Mouse (Mus musculus) cortical plate, adult 2 months (tissue): ENCODE measurements at regions not wholly inside any gene's neighbourhood (a gene's known extent, or its start where the extent isn't known, plus 50 kb on each side); places are given as distances from the start of the nearest gene placed in this dataset.

Experiments
- H3K27ac ChIP-seq: fragments of 200-500 bp; 2 replicates; pipeline ENCODE4 v1.5.1; 2012; ENCODE audit warnings: low read length, control low read depth, inconsistent platforms; ENCODE audit not compliant: insufficient read depth
- H3K4me1 ChIP-seq: fragments of 200-500 bp; 2 replicates; pipeline ENCODE4 v1.6.1; 2011; ENCODE audit warnings: low read length; ENCODE audit not compliant: control insufficient read depth, insufficient read depth
- H3K4me3 ChIP-seq: fragments of 200-500 bp; 2 replicates; pipeline ENCODE4 v1.5.1; 2011; ENCODE audit warnings: mild to moderate bottlenecking, low read length, control low read depth; ENCODE audit not compliant: insufficient read depth
- CTCF ChIP-seq: fragments of 200-500 bp; IDR thresholded peaks from 2 replicates; pipeline ENCODE4 v1.5.1; 2011; ENCODE audit warnings: mild to moderate bottlenecking, control low read depth, low read length; ENCODE audit not compliant: insufficient read depth; ENCODE audit errors: extremely low read depth
- POLR2A ChIP-seq: fragments of 200-500 bp; IDR thresholded peaks from 2 replicates; pipeline ENCODE4 v1.6.1; 2011; ENCODE audit warnings: mild to moderate bottlenecking, low read length, control low read depth; ENCODE audit not compliant: insufficient read depth; ENCODE audit errors: extremely low read depth

- TF ChIP-seq CTCF (no peak), POLR2A (no peak)
- H3K4me3 ChIP-seq, result no peak overlapping the region
- no peaks in the 10 kb centered on the region for H3K4me1 ChIP-seq
- H3K27ac ChIP-seq, result no peak overlapping the region
Observed at GRCm38 (mm10) chr4:131083405-131083804, 139.2 kb downstream of the Matn1 start.

GRCm38 (mm10) chr4:131097421-131097820, 153.2 kb downstream of the Matn1 start:
- Histone ChIP-seq H3K4me1 (no peaks in the 10 kb centered on the region), H3K4me3 (no peak overlapping the region), H3K27ac (no peak overlapping the region)
- no peak for TF ChIP-seq POLR2A
- TF ChIP-seq CTCF, result no peak

- TF ChIP-seq CTCF, result no peak
- TF ChIP-seq POLR2A, result no peak
- Histone ChIP-seq H3K4me1 (no peaks in the 10 kb centered on the region), H3K27ac (no peak overlapping the region), H3K4me3 (no peak overlapping the region)
Observed at GRCm38 (mm10) chr4:131100093-131100795, 156.1 kb downstream of the Matn1 start.

- Histone ChIP-seq H3K4me3 (no peak overlapping the region), H3K4me1 (no peaks in the 10 kb centered on the region)
- TF ChIP-seq CTCF, result no peak
- TF ChIP-seq POLR2A, result no peak
Observed at GRCm38 (mm10) chr4:131100796-131101156, 156.6 kb downstream of the Matn1 start.

GRCm38 (mm10) chr4:131102163-131102562, 158.0 kb downstream of the Matn1 start:
- Histone ChIP-seq H3K4me1 (no peaks in the 10 kb centered on the region), H3K4me3 (no peak overlapping the region), H3K27ac (no peak overlapping the region)
- TF ChIP-seq CTCF, result no peak
- TF ChIP-seq POLR2A, result no peak

More at GRCm38 (mm10) chr4:131100796-131101156, 156.6 kb downstream of the Matn1 start:
- H3K27ac ChIP-seq, result no peak overlapping the region

GRCm38 (mm10) chr4:131107127-131107857, 163.1 kb downstream of the Matn1 start:
- H3K27ac ChIP-seq, result no peak overlapping the region
- no peaks in the 10 kb centered on the region for H3K4me1 ChIP-seq
- H3K4me3 ChIP-seq, result no peak overlapping the region
- TF ChIP-seq CTCF, result peak; percentile 59
- TF ChIP-seq POLR2A, result no peak

GRCm38 (mm10) chr4:131112536-131112935, 168.4 kb downstream of the Matn1 start:
- Histone ChIP-seq H3K27ac (no peak overlapping the region), H3K4me1 (0 out of 2 replicates have a peak, but pooled peaks cover 2% of the 10 kb centered on the region), H3K4me3 (no peak overlapping the region)
- TF ChIP-seq CTCF (no peak), POLR2A (no peak)

- 0 out of 2 replicates have a peak, but pooled peaks cover 2% of the 10 kb centered on the region for H3K4me1 ChIP-seq
- TF ChIP-seq POLR2A (no peak), CTCF (no peak)
- H3K27ac ChIP-seq, result no peak overlapping the region
- no peak overlapping the region for H3K4me3 ChIP-seq
Observed at GRCm38 (mm10) chr4:131113727-131114303, 169.6 kb downstream of the Matn1 start.

GRCm38 (mm10) chr4:131115247-131115646, 171.1 kb downstream of the Matn1 start:
- H3K27ac ChIP-seq, result no peak overlapping the region
- no peak overlapping the region for H3K4me3 ChIP-seq
- TF ChIP-seq POLR2A (no peak), CTCF (no peak)
- 0 out of 2 replicates have a peak, but pooled peaks cover 2% of the 10 kb centered on the region for H3K4me1 ChIP-seq
